Mouse (Mus musculus) neural tube, embryonic 12.5 days (tissue): ENCODE measurements around the gene Vmn1r184. TPM values are rescaled to one million over a fixed set of nuclear protein-coding genes. Genes with fewer than 3 reads are reported as not detected.
"Not testable (repeated sequence)": the region's sequence is repeated elsewhere in the genome, so short reads cannot be mapped to it uniquely, and the experiment has no call there.

Source experiments
- ATAC-seq: fragments of 200-750 bp; cut with Nextera tagmentation; 2 replicates; pipeline ENCODE4 v1.8.0; 2017; ENCODE audit warnings: low read depth, mild to moderate bottlenecking, moderate TSS enrichment, moderate library complexity; ENCODE audit not compliant: low FRiP score
- H3K27ac ChIP-seq: fragments of 300-500 bp; sonication (generic); 2 replicates; pipeline ENCODE4 v1.5.1; 2016
- H3K27me3 ChIP-seq: fragments of 300-500 bp; sonication (generic); replicated peaks from 2 replicates; pipeline ENCODE4 v1.6.1; 2016; ENCODE audit warnings: mild to moderate bottlenecking
- H3K36me3 ChIP-seq: fragments of 300-500 bp; sonication (generic); 2 replicates; pipeline ENCODE4 v1.6.1; 2016; ENCODE audit warnings: mild to moderate bottlenecking
- H3K4me1 ChIP-seq: fragments of 300-500 bp; sonication (generic); 2 replicates; pipeline ENCODE4 v1.6.1; 2016
- H3K4me2 ChIP-seq: fragments of 300-500 bp; sonication (generic); replicated peaks from 2 replicates; pipeline ENCODE4 v1.6.1; 2016; ENCODE audit warnings: mild to moderate bottlenecking
- H3K4me3 ChIP-seq: fragments of 300-500 bp; sonication (generic); 2 replicates; pipeline ENCODE4 v1.5.1; 2016
- H3K9ac ChIP-seq: fragments of 300-500 bp; sonication (generic); 2 replicates; pipeline ENCODE4 v1.6.1; 2016; ENCODE audit warnings: mild to moderate bottlenecking
- H3K9me3 ChIP-seq: fragments of 300-500 bp; sonication (generic); 2 replicates; pipeline ENCODE4 v1.6.1; 2016; ENCODE audit warnings: mild to moderate bottlenecking
- WGBS: fragments of 180-500 bp; shearing (Covaris S2); methylation state at CpG from one replicate; pipeline ENCODE4 v1.1.7; 2016; 5-methylcytosine and 5-hydroxymethylcytosine counted together
- polyA plus RNA-seq: library from polyadenylated mRNA; unstranded; fragments of >200 nt; fragmentation: Nextera tagmentation; extraction: Ambion mirVana; gene quantifications from 2 replicates; pipeline ENCODE4 v1.2.1, GENCODE M21; 2016

Vmn1r184 gene
- polyA plus RNA-seq = not detected in 2 replicates

DNA sequence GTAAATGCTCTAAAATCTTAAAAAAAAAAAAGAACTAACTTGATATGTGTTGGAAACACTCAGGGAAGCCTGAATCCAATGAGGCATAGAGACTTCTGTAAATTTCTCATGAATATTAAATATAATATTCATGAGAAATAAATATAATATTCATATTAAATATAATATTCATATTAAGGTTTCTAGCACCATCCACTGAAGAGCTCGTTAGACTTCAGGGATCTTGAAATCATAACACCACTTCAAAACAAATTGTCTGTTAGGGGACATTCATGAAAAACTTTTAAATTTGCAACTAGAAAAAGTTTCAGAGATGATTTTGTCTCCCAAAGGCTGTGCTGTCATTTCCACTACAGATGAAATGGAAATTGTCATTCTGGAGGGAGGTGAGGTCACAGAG is at the start of gene Vmn1r184:
TSS of gene Vmn1r184 (plus strand) at position 301 of the 400 bp plus-strand sequence.
- H3K27me3 ChIP-seq, H3K27ac ChIP-seq, H3K4me3 ChIP-seq, H3K4me2 ChIP-seq, H3K9me3 ChIP-seq, H3K36me3 ChIP-seq, H3K9ac ChIP-seq, ATAC-seq, H3K4me1 ChIP-seq: not testable (repeated sequence)
- 79% methylated on average over 1 of the region's 1 CpGs for WGBS

DNA sequence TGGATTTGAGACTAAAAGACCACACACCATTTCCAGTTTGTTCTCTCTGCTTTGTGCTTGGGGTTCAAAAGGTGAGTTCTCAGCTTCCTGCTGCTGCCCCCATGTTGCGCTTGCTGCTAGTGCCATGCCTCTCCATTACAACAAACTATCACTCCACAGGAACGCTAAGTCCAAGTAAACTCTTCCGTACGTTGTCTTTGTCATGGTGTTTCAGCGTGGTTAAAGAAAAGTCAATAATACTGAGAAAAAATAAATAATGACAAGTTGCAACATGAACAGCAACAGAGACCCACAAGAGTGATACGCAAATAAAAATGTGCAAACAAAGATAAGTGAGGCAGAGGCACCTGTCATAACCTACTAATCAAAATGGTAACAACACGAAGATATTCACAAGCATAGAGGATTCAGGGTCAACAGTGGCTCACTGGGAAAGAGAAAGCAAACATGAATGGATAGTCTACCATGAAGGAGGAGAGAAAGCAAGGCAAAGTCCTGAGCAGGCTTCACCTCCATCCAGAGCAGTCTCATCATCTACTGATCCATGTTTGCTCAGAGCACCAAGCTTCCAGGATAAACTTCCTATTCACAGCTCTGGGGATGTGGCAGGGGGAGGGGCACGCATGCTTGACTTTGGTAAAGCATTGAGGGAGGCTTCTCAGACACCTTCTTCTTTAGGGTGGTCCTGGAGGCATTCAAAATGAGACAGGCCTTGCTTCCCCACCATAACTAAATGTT is 43.5 kb downstream of the Vmn1r184 start:
- not testable (repeated sequence) for H3K4me2 ChIP-seq, H3K27ac ChIP-seq, H3K36me3 ChIP-seq, H3K4me3 ChIP-seq, H3K4me1 ChIP-seq, H3K9ac ChIP-seq, ATAC-seq, H3K9me3 ChIP-seq, H3K27me3 ChIP-seq
- 87% methylated on average over 8 of the region's 8 CpGs for WGBS

DNA sequence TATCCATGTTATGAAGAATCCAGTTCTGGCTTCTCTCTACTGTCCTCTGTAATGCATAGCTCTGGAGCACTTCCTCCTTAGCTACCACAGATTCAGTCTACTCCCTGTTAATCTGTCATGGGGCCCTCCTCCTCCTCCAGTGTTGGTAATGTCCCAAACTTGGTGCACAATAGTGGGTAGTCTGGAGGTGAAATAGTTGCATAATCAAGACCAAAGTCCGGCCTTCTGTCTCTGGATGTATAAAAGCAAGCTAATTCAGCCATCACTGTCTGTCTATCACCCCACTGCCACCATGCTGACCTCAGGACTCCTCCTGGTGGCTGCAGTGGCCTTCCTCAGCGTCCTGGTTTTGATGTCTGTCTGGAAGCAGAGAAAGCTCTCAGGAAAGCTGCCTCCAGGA is 46.8 kb downstream of the Vmn1r184 start, which contains the start of gene Cyp2a4:
TSS of gene Cyp2a4 (plus strand) at position 244 of the 400 bp plus-strand sequence.
- not testable (repeated sequence) for H3K27ac ChIP-seq, H3K4me3 ChIP-seq, H3K36me3 ChIP-seq, H3K4me1 ChIP-seq, H3K9me3 ChIP-seq, H3K27me3 ChIP-seq, H3K9ac ChIP-seq, H3K4me2 ChIP-seq, ATAC-seq
- WGBS = 59% methylated on average over 2 of the region's 2 CpGs

DNA sequence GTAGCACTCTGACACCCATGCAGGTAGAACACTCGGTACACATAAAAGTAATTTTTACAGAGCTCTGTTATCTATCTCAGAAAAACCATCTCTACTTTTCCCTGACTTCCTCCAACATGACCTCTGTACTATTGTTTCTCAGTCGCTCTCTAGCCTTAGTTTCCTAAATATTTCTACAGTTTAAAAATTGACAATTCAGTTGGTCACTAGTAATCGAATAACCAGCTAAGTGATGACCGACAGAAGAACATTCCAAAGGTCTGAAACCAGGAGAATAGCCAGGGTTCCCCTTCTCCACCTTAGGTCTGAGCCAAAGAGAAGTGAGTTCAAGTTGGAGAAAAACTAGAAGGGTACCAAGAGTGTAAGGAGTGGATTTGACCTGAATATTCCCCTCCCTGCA is 51.7 kb downstream of the Vmn1r184 start:
- H3K9me3 ChIP-seq, H3K36me3 ChIP-seq, H3K27ac ChIP-seq, H3K27me3 ChIP-seq, H3K4me2 ChIP-seq, H3K9ac ChIP-seq, H3K4me1 ChIP-seq, ATAC-seq, H3K4me3 ChIP-seq: not testable (repeated sequence)
- WGBS = 87% methylated on average over 4 of the region's 4 CpGs

DNA sequence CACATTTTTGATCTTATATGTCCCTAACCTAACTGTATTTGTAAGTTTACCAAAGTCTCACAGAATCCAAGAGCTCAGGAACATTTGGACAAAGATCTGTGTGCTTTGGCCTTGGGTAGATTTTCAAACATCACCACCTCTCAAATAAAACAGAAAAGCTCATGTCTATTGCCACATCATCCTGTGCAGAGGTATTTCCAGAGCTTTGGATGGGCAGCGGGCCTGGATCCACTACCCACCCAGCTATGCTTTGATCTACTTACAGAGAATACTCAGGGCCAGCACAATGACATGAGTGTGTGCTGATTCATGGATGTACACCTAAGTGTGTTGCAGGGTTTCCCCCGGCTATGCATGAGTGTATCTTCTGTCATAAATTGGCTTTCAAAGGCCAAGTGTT is 55.1 kb downstream of the Vmn1r184 start:
- H3K4me1 ChIP-seq, H3K36me3 ChIP-seq, H3K27me3 ChIP-seq, H3K27ac ChIP-seq, H3K9ac ChIP-seq, H3K4me2 ChIP-seq, H3K4me3 ChIP-seq, H3K9me3 ChIP-seq, ATAC-seq: not testable (repeated sequence)
- WGBS = 88% methylated on average over 2 of the region's 2 CpGs

DNA sequence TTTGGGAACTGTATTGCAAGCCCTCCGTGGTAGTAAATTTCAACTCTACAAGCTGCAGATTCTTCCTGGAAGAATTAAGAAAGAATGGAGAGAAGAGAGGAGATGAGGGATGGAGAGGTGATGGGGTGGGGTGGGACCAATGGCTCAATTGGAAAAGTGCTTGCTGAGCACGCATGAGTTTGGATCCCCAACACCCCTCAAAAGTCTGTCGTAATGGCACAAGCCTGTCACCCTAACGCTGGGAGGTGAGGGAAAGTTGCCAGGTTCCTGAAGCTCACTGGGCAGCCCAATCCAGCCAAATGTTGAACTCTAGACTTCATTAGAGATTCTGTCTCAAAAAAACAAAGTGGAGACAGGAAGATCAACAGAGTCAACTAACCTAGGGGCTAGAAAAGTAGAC is 55.7 kb downstream of the Vmn1r184 start:
- H3K4me2 ChIP-seq, H3K9ac ChIP-seq, H3K9me3 ChIP-seq, ATAC-seq, H3K4me1 ChIP-seq, H3K4me3 ChIP-seq, H3K36me3 ChIP-seq, H3K27me3 ChIP-seq, H3K27ac ChIP-seq: not testable (repeated sequence)
- WGBS = 87% methylated on average over 4 of the region's 4 CpGs

Other genes with a start within 250 kb of the Vmn1r184 start
- not detected in 2 replicates for gene Cyp2b13, start 198.8 kb upstream of the Vmn1r184 start, polyA plus RNA-seq
- not detected in 2 replicates for gene Cyp2b9, start 86.9 kb upstream of the Vmn1r184 start, polyA plus RNA-seq
- gene Cyp2a4, start 46.8 kb downstream of the Vmn1r184 start, polyA plus RNA-seq = not detected in 2 replicates
- not detected in 2 replicates for gene Nlrp9c, start 143.4 kb downstream of the Vmn1r184 start, polyA plus RNA-seq
- gene Nlrp4a, start 174.8 kb downstream of the Vmn1r184 start, polyA plus RNA-seq = not detected in 2 replicates